Comparison of ENCODE assay signal across 24 mouse cellular contexts in the genomic region with DNA sequence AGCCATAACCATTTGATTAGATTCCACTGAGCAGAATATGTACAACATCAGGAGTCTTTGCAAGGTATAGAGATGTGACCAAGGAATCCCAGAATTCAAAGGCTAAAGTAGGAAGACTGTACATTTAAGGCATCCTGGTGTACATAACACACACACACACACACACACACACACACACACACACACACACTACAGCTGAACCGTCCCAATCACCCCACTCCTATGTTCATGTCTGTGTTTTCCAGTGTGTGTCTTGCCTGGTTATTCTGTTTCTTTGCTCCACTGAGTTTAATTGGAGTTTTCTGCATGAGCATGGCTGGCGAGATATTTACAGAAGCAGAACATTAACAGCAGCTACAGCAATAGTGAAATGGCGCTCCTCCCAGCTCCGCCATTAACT.
"Had no signal": no experiment of that assay in that cellular context is flagged by ENCODE, and none has a peak within 500 bp of the region (broad histone marks: within the 10 kb centered on the region; RNA-seq: fewer than 3 reads in every experiment).

No protein-coding gene starts in this region.

- ATAC-seq: forebrain, postnatal 0 days; hindbrain, postnatal 0 days; intestine, embryonic 16.5 days; liver, embryonic 12.5 days had no signal

- H3K27ac ChIP-seq: heart, adult 2 months; heart, embryonic 13.5 days; heart, embryonic 15.5 days; hindbrain, embryonic 12.5 days; hindbrain, embryonic 15.5 days; hindbrain, postnatal 0 days; limb, embryonic 13.5 days; limb, embryonic 15.5 days; liver, embryonic 12.5 days; liver, embryonic 14.5 days had no signal

- H3K36me3 ChIP-seq: heart, embryonic 13.5 days; heart, embryonic 15.5 days; hindbrain, embryonic 12.5 days; hindbrain, embryonic 15.5 days; limb, embryonic 13.5 days; limb, embryonic 15.5 days; liver, embryonic 12.5 days had no signal

- H3K27me3 ChIP-seq: heart, embryonic 13.5 days; heart, embryonic 15.5 days; hindbrain, embryonic 12.5 days; hindbrain, embryonic 15.5 days; limb, embryonic 13.5 days; limb, embryonic 15.5 days; liver, embryonic 12.5 days had no signal

- H3K9ac ChIP-seq: forebrain, postnatal 0 days; heart, embryonic 13.5 days; heart, embryonic 15.5 days; hindbrain, embryonic 12.5 days; hindbrain, embryonic 15.5 days; limb, embryonic 13.5 days; limb, embryonic 15.5 days; liver, embryonic 12.5 days; liver, embryonic 14.5 days had no signal

- DNase-seq: forebrain, postnatal 0 days; gastrocnemius, postnatal 14 days; gastrocnemius, postnatal 36 days; heart, adult 11 months; heart, adult 2 months; heart, postnatal 14 days; heart, postnatal 36 days; kidney, adult 11 months; kidney, adult 8-10 months; kidney, postnatal 10 days; layer of hippocampus, adult 9-11 months; layer of hippocampus, postnatal 36 days; left cerebral cortex, postnatal 4 days had no signal

- H3K4me1 ChIP-seq: heart, embryonic 13.5 days; hindbrain, embryonic 12.5 days; hindbrain, embryonic 15.5 days; limb, embryonic 13.5 days; limb, embryonic 15.5 days; liver, embryonic 12.5 days had no signal

- H3K4me3 ChIP-seq: heart, adult 2 months; heart, embryonic 13.5 days; heart, embryonic 15.5 days; hindbrain, embryonic 12.5 days; hindbrain, embryonic 15.5 days; limb, embryonic 13.5 days; limb, embryonic 15.5 days; liver, embryonic 12.5 days had no signal

- H3K9me3 ChIP-seq: heart, embryonic 13.5 days; heart, embryonic 15.5 days; hindbrain, embryonic 12.5 days; hindbrain, embryonic 15.5 days; limb, embryonic 13.5 days; limb, embryonic 15.5 days; liver, embryonic 12.5 days had no signal

- H3K4me2 ChIP-seq: heart, embryonic 11.5 days; heart, embryonic 13.5 days; heart, embryonic 15.5 days; hindbrain, embryonic 12.5 days; hindbrain, embryonic 15.5 days; limb, embryonic 13.5 days; limb, embryonic 15.5 days; liver, embryonic 12.5 days had no signal
